Mouse (Mus musculus): ENCODE measurements around the gene Ezr. TPM values are rescaled to one million over a fixed set of nuclear protein-coding genes. Genes with fewer than 3 reads are reported as not detected.
A peak's percentile ranks its signal among the peaks of the same experiment; 100 is the strongest.
"Not testable (repeated sequence)": the region's sequence is repeated elsewhere in the genome, so short reads cannot be mapped to it uniquely, and the experiment has no call there.

Gene Ezr
- total RNA-seq, 2 experiments from 2014 or later: 41.7 to 50.5 TPM

- DNase-seq: no peak
These were observed 39.5 kb downstream of the Ezr start for GRCm38 (mm10) chr17:6743039-6743575.

- no peak for DNase-seq
These were observed 40.2 kb downstream of the Ezr start for GRCm38 (mm10) chr17:6742083-6743038.

GRCm38 (mm10) chr17:6741271-6741670 lies 41.3 kb downstream of the Ezr start:
- peak in 1 of 2 experiments; percentile 36 for DNase-seq

- no peak for DNase-seq
These were observed 42.0 kb downstream of the Ezr start for GRCm38 (mm10) chr17:6740331-6741170.

GRCm38 (mm10) chr17:6739756-6740155 lies 42.8 kb downstream of the Ezr start:
- DNase-seq: no peak

- DNase-seq: no peak
These were observed 43.3 kb downstream of the Ezr start for GRCm38 (mm10) chr17:6739266-6739665.

GRCm38 (mm10) chr17:6738836-6739235 lies 43.7 kb downstream of the Ezr start:
- no peak for DNase-seq

- DNase-seq: no peak
These were observed 45.1 kb downstream of the Ezr start for GRCm38 (mm10) chr17:6737273-6737997.

- DNase-seq: no peak
These were observed 46.0 kb downstream of the Ezr start for GRCm38 (mm10) chr17:6736306-6737272.

GRCm38 (mm10) chr17:6734746-6735441 lies 47.7 kb downstream of the Ezr start:
- no peak for DNase-seq

- DNase-seq: no peak
These were observed 49.2 kb downstream of the Ezr start for GRCm38 (mm10) chr17:6733322-6733875.

GRCm38 (mm10) chr17:6732665-6733064 lies 49.9 kb downstream of the Ezr start:
- no peak for DNase-seq

GRCm38 (mm10) chr17:6731634-6732033 lies 51.0 kb downstream of the Ezr start:
- DNase-seq: no peak

GRCm38 (mm10) chr17:6731132-6731531 lies 51.5 kb downstream of the Ezr start:
- DNase-seq: no peak

GRCm38 (mm10) chr17:6729244-6729742 lies 53.3 kb downstream of the Ezr start:
- DNase-seq: no peak

- DNase-seq: no peak
These were observed 54.5 kb downstream of the Ezr start for GRCm38 (mm10) chr17:6727996-6728610.

GRCm38 (mm10) chr17:6713944-6714343 lies 68.6 kb downstream of the Ezr start:
- DNase-seq: not testable (repeated sequence)

- DNase-seq: not testable (repeated sequence)
These were observed 69.1 kb downstream of the Ezr start for GRCm38 (mm10) chr17:6713483-6713882.

- not testable (repeated sequence) for DNase-seq
These were observed 74.4 kb downstream of the Ezr start for GRCm38 (mm10) chr17:6708194-6708593.

Measured in layer of hippocampus, postnatal 36 days (tissue).